Mouse (Mus musculus): ENCODE results near the gene Slc26a11. TPM values are rescaled to one million over a fixed set of nuclear protein-coding genes. Genes with fewer than 3 reads are reported as not detected.
"Not testable (repeated sequence)": the region's sequence is repeated elsewhere in the genome, so short reads cannot be mapped to it uniquely, and the experiment has no call there.

Gene Slc26a11
- polyA plus RNA-seq, 1 experiment from 2014 or later: 5.0 TPM

- H3K4me1 ChIP-seq (ENCODE audit: control insufficient read depth, insufficient read depth, low read length): no peaks in the 10 kb centered on the region
- no peak for DNase-seq
- H3K4me3 ChIP-seq (replicated peaks; ENCODE audit: low read depth, low read length): no peak overlapping the region
- H3K27me3 ChIP-seq (ENCODE audit: control insufficient read depth, insufficient read depth, low read length): no peaks in the 10 kb centered on the region
- WGBS: 96% methylated on average over 1 of the region's 1 CpGs
- no peak for ATAC-seq (ENCODE audit: low FRiP score, low TSS enrichment)
- H3K9ac ChIP-seq (replicated peaks; ENCODE audit: low read length): no peak overlapping the region
- H3K4me2 ChIP-seq (ENCODE audit: low read length): no peak overlapping the region
- H3K9me3 ChIP-seq (ENCODE audit: control insufficient read depth, low read length): no peaks in the 10 kb centered on the region
- H3K36me3 ChIP-seq (ENCODE audit: control insufficient read depth, insufficient read depth, low read length): no peaks in the 10 kb centered on the region
- no peak overlapping the region for H3K27ac ChIP-seq (replicated peaks; ENCODE audit: low read depth, low read length)
Observed at GRCm38 (mm10) chr11:119378551-119378950, 23.2 kb downstream of the Slc26a11 start.

GRCm38 (mm10) chr11:119381631-119382337 is 26.4 kb downstream of the Slc26a11 start:
- Histone ChIP-seq H3K9me3 (ENCODE audit: control insufficient read depth, low read length) (no peaks in the 10 kb centered on the region), H3K4me3 (replicated peaks; ENCODE audit: low read depth, low read length) (no peak overlapping the region), H3K4me2 (ENCODE audit: low read length) (no peak overlapping the region), H3K4me1 (ENCODE audit: control insufficient read depth, insufficient read depth, low read length) (no peaks in the 10 kb centered on the region), H3K9ac (replicated peaks; ENCODE audit: low read length) (no peak overlapping the region), H3K27ac (replicated peaks; ENCODE audit: low read depth, low read length) (no peak overlapping the region), H3K27me3 (ENCODE audit: control insufficient read depth, insufficient read depth, low read length) (no peaks in the 10 kb centered on the region), H3K36me3 (ENCODE audit: control insufficient read depth, insufficient read depth, low read length) (no peaks in the 10 kb centered on the region)
- ATAC-seq (ENCODE audit: low FRiP score, low TSS enrichment) (no peak), DNase-seq (no peak)
- 89% methylated on average over 9 of the region's 9 CpGs for WGBS

- Histone ChIP-seq H3K36me3 (ENCODE audit: control insufficient read depth, insufficient read depth, low read length) (no peaks in the 10 kb centered on the region), H3K4me1 (ENCODE audit: control insufficient read depth, insufficient read depth, low read length) (no peaks in the 10 kb centered on the region), H3K4me3 (replicated peaks; ENCODE audit: low read depth, low read length) (no peak overlapping the region), H3K9me3 (ENCODE audit: control insufficient read depth, low read length) (no peaks in the 10 kb centered on the region), H3K4me2 (ENCODE audit: low read length) (no peak overlapping the region), H3K9ac (replicated peaks; ENCODE audit: low read length) (no peak overlapping the region), H3K27ac (replicated peaks; ENCODE audit: low read depth, low read length) (no peak overlapping the region), H3K27me3 (ENCODE audit: control insufficient read depth, insufficient read depth, low read length) (no peaks in the 10 kb centered on the region)
- no peak for DNase-seq
- no peak for ATAC-seq (ENCODE audit: low FRiP score, low TSS enrichment)
- WGBS: 79% methylated on average over 6 of the region's 6 CpGs
Observed at GRCm38 (mm10) chr11:119382338-119382850, 27.0 kb downstream of the Slc26a11 start.

GRCm38 (mm10) chr11:119384904-119385303 is 29.5 kb downstream of the Slc26a11 start:
- DNase-seq: no peak
- Histone ChIP-seq H3K4me1 (ENCODE audit: control insufficient read depth, insufficient read depth, low read length) (peaks cover 3% of the 10 kb centered on the region; the same call in 1 of the 2 replicates), H3K4me3 (replicated peaks; ENCODE audit: low read depth, low read length) (no peak overlapping the region), H3K9ac (replicated peaks; ENCODE audit: low read length) (no peak overlapping the region), H3K9me3 (ENCODE audit: control insufficient read depth, low read length) (no peaks in the 10 kb centered on the region), H3K27me3 (ENCODE audit: control insufficient read depth, insufficient read depth, low read length) (peaks cover 17% of the 10 kb centered on the region), H3K27ac (replicated peaks; ENCODE audit: low read depth, low read length) (no peak overlapping the region), H3K36me3 (ENCODE audit: control insufficient read depth, insufficient read depth, low read length) (no peaks in the 10 kb centered on the region), H3K4me2 (ENCODE audit: low read length) (no peak overlapping the region)
- WGBS: 82% methylated on average over 4 of the region's 4 CpGs
- ATAC-seq (ENCODE audit: low FRiP score, low TSS enrichment): no peak

- no peaks in the 10 kb centered on the region for H3K9me3 ChIP-seq (ENCODE audit: control insufficient read depth, low read length)
- H3K36me3 ChIP-seq (ENCODE audit: control insufficient read depth, insufficient read depth, low read length): no peaks in the 10 kb centered on the region
- no peak for DNase-seq
- no peak overlapping the region for H3K9ac ChIP-seq (replicated peaks; ENCODE audit: low read length)
- H3K4me3 ChIP-seq (replicated peaks; ENCODE audit: low read depth, low read length): no peak overlapping the region
- H3K27ac ChIP-seq (replicated peaks; ENCODE audit: low read depth, low read length): no peak overlapping the region
- WGBS: 94% methylated on average over 5 of the region's 5 CpGs
- no peak for ATAC-seq (ENCODE audit: low FRiP score, low TSS enrichment)
- H3K4me2 ChIP-seq (ENCODE audit: low read length): no peak overlapping the region
- peaks cover 4% of the 10 kb centered on the region; the same call in 1 of the 2 replicates for H3K4me1 ChIP-seq (ENCODE audit: control insufficient read depth, insufficient read depth, low read length)
- peaks cover 31% of the 10 kb centered on the region for H3K27me3 ChIP-seq (ENCODE audit: control insufficient read depth, insufficient read depth, low read length)
Observed at GRCm38 (mm10) chr11:119386306-119386705, 30.9 kb downstream of the Slc26a11 start.

- H3K4me2 ChIP-seq (ENCODE audit: low read length); ATAC-seq (ENCODE audit: low FRiP score, low TSS enrichment); DNase-seq; H3K9me3 ChIP-seq (ENCODE audit: control insufficient read depth, low read length); H3K27ac ChIP-seq (replicated peaks; ENCODE audit: low read depth, low read length); H3K4me1 ChIP-seq (ENCODE audit: control insufficient read depth, insufficient read depth, low read length); H3K36me3 ChIP-seq (ENCODE audit: control insufficient read depth, insufficient read depth, low read length); H3K9ac ChIP-seq (replicated peaks; ENCODE audit: low read length); H3K4me3 ChIP-seq (replicated peaks; ENCODE audit: low read depth, low read length): not testable (repeated sequence)
- WGBS: 30% methylated on average over 3 of the region's 3 CpGs
- H3K27me3 ChIP-seq (ENCODE audit: control insufficient read depth, insufficient read depth, low read length): peaks cover 40% of the 10 kb centered on the region
Observed at GRCm38 (mm10) chr11:119387273-119387672, 31.9 kb downstream of the Slc26a11 start.

- peak overlapping the region; percentile 78 for H3K4me2 ChIP-seq (ENCODE audit: low read length)
- no peak overlapping the region for H3K27ac ChIP-seq (replicated peaks; ENCODE audit: low read depth, low read length)
- under 1% methylated on average over 35 of the region's 35 CpGs for WGBS
- H3K9me3 ChIP-seq (ENCODE audit: control insufficient read depth, low read length): no peaks in the 10 kb centered on the region
- peaks cover 8% of the 10 kb centered on the region; the same call in 1 of the 2 replicates for H3K4me1 ChIP-seq (ENCODE audit: control insufficient read depth, insufficient read depth, low read length)
- peaks cover 65% of the 10 kb centered on the region for H3K27me3 ChIP-seq (ENCODE audit: control insufficient read depth, insufficient read depth, low read length)
- DNase-seq: peak; percentile 74
- peak overlapping the region; percentile 37 for H3K9ac ChIP-seq (replicated peaks; ENCODE audit: low read length)
- no peaks in the 10 kb centered on the region for H3K36me3 ChIP-seq (ENCODE audit: control insufficient read depth, insufficient read depth, low read length)
- no peak for ATAC-seq (ENCODE audit: low FRiP score, low TSS enrichment)
- H3K4me3 ChIP-seq (replicated peaks; ENCODE audit: low read depth, low read length): peak overlapping the region; percentile 41
Observed at GRCm38 (mm10) chr11:119389851-119390270, 34.5 kb downstream of the Slc26a11 start.

- peak overlapping the region; percentile 37 for H3K9ac ChIP-seq (replicated peaks; ENCODE audit: low read length)
- ATAC-seq (ENCODE audit: low FRiP score, low TSS enrichment) (no peak), DNase-seq (peak; percentile 30)
- peaks cover 8% of the 10 kb centered on the region; the same call in 1 of the 2 replicates for H3K4me1 ChIP-seq (ENCODE audit: control insufficient read depth, insufficient read depth, low read length)
- peaks cover 71% of the 10 kb centered on the region for H3K27me3 ChIP-seq (ENCODE audit: control insufficient read depth, insufficient read depth, low read length)
- 2% methylated on average over 53 of the region's 53 CpGs for WGBS
- no peaks in the 10 kb centered on the region for H3K9me3 ChIP-seq (ENCODE audit: control insufficient read depth, low read length)
- no peak overlapping the region for H3K27ac ChIP-seq (replicated peaks; ENCODE audit: low read depth, low read length)
- peak overlapping the region; percentile 78 for H3K4me2 ChIP-seq (ENCODE audit: low read length)
- peak overlapping the region; percentile 41 for H3K4me3 ChIP-seq (replicated peaks; ENCODE audit: low read depth, low read length)
- H3K36me3 ChIP-seq (ENCODE audit: control insufficient read depth, insufficient read depth, low read length): no peaks in the 10 kb centered on the region
Observed at GRCm38 (mm10) chr11:119390271-119391231, 35.2 kb downstream of the Slc26a11 start.
